Mouse (Mus musculus) liver, postnatal 0 days (tissue): Measurements from ENCODE around the gene Lef1.

Source experiments
- CTCF ChIP-seq: sonication (generic); IDR thresholded peaks from 2 replicates; pipeline ENCODE4 v1.5.1; 2016; ENCODE audit warnings: antibody characterized with exemption, low read depth
- EP300 ChIP-seq: IDR thresholded peaks from 2 replicates; pipeline ENCODE4 v1.6.1; 2016; ENCODE audit warnings: antibody characterized with exemption, low read depth, mild to moderate bottlenecking

DNA sequence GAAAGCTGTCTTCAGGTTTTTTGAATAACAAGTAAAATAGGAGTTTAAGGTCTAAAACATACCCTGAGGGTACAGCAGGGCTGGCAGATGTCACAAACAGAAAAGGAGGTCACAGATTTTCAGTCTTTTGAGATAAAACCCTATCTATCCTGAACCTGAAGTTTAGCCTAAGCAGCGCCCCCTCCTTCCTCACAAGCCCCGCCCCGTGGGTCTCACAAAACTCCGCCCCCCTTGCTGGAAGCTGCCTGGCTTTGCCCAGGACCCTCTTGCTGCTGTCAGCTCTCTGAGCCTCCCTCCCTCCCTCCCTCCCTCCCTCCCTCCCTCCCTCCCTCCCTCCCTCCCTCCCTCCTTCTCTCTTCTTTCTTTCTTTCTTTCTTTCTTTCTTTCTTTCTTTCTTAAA is 31.3 kb downstream of the Lef1 start:
- TF ChIP-seq CTCF, result no peak
- TF ChIP-seq EP300, result no peak
